Mouse (Mus musculus) stomach, postnatal 0 days (tissue): Measurements from ENCODE around the gene Vps29. TPM values are rescaled to one million over a fixed set of nuclear protein-coding genes. Genes with fewer than 3 reads are reported as not detected.

Experiments
- ATAC-seq: fragments of 200-750 bp; cut with Nextera tagmentation; 2 replicates; pipeline ENCODE4 v1.8.0; 2017; ENCODE audit not compliant: low FRiP score, low TSS enrichment
- DNase-seq: peaks from one replicate; pipeline ENCODE4 v3.0.0-alpha.2; 2016; ENCODE audit warnings: low spot score
- H3K27ac ChIP-seq: fragments of 300-500 bp; sonication (generic); replicated peaks from 2 replicates; pipeline ENCODE4 v1.5.1; 2014; ENCODE audit warnings: mild to moderate bottlenecking, control low read depth
- H3K27me3 ChIP-seq: fragments of 300-500 bp; sonication (generic); 2 replicates; pipeline ENCODE4 v1.6.1; 2014; ENCODE audit warnings: low read length; ENCODE audit not compliant: control insufficient read depth, insufficient read depth
- H3K36me3 ChIP-seq: fragments of 300-500 bp; sonication (generic); 2 replicates; pipeline ENCODE4 v1.6.1; 2014; ENCODE audit warnings: low read length, mixed read lengths; ENCODE audit not compliant: control insufficient read depth, insufficient read depth
- H3K4me1 ChIP-seq: fragments of 300-500 bp; sonication (generic); replicated peaks from 2 replicates; pipeline ENCODE4 v1.6.1; 2014; ENCODE audit warnings: antibody characterized with exemption; ENCODE audit not compliant: control insufficient read depth, insufficient read depth
- H3K4me2 ChIP-seq: fragments of 300-500 bp; sonication (generic); replicated peaks from 2 replicates; pipeline ENCODE4 v1.6.1; 2014; ENCODE audit warnings: low read depth, mild to moderate bottlenecking, control low read depth, moderate library complexity
- H3K4me3 ChIP-seq: fragments of 300-500 bp; sonication (generic); 2 replicates; pipeline ENCODE4 v1.5.1; 2014; ENCODE audit warnings: low read depth, low read length, control low read depth
- H3K9ac ChIP-seq: fragments of 300-500 bp; sonication (generic); 2 replicates; pipeline ENCODE4 v1.6.1; 2014; ENCODE audit warnings: mild to moderate bottlenecking, low read length, control low read depth, mixed read lengths
- H3K9me3 ChIP-seq: fragments of 300-500 bp; sonication (generic); 2 replicates; pipeline ENCODE4 v1.6.1; 2016; ENCODE audit warnings: low read length; ENCODE audit not compliant: control insufficient read depth
- CTCF ChIP-seq: IDR thresholded peaks from 2 replicates; pipeline ENCODE4 v1.5.1; 2016; ENCODE audit warnings: antibody characterized with exemption, low read depth, mild to moderate bottlenecking, moderate library complexity
- EP300 ChIP-seq: optimal IDR thresholded peaks from 2 replicates; pipeline ENCODE3; 2016; ENCODE audit warnings: antibody characterized with exemption
- WGBS: fragments of 180-500 bp; shearing (Covaris S2); extraction: QIAGEN DNeasy Blood & Tissue Kit; methylation state at CpG from one replicate; pipeline ENCODE4 v1.1.7; 2014; 5-methylcytosine and 5-hydroxymethylcytosine counted together
- polyA plus RNA-seq: library from polyadenylated mRNA; unstranded; fragments of >200 nt; fragmentation: Nextera tagmentation; extraction: Ambion mirVana; gene quantifications from 2 replicates; pipeline ENCODE4 v1.2.1, GENCODE M21; 2015

The Vps29 gene
- polyA plus RNA-seq, 1 experiment from 2014 or later, result 191 TPM

GRCm38 (mm10) chr5:122327283-122327682, 26.9 kb upstream of the Vps29 start:
- DNase-seq, result no peak

GRCm38 (mm10) chr5:122330269-122330668, 23.9 kb upstream of the Vps29 start:
- ATAC-seq, result no peak
- DNase-seq, result no peak
- no peak overlapping the region for H3K4me2 ChIP-seq
- H3K9ac ChIP-seq, result no peak overlapping the region
- no peaks in the 10 kb centered on the region for H3K4me1 ChIP-seq
- TF ChIP-seq CTCF, result peak; percentile 23; the same call in 1 of the 2 replicates
- no peak for TF ChIP-seq EP300
- H3K27me3 ChIP-seq, result no peaks in the 10 kb centered on the region
- no peak overlapping the region for H3K27ac ChIP-seq
- H3K9me3 ChIP-seq, result no peaks in the 10 kb centered on the region
- no peaks in the 10 kb centered on the region; the same call in 1 of the 2 replicates for H3K36me3 ChIP-seq
- WGBS, result 76% methylated on average over 4 of the region's 4 CpGs
- no peak overlapping the region for H3K4me3 ChIP-seq

More at GRCm38 (mm10) chr5:122327283-122327682, 26.9 kb upstream of the Vps29 start:
- Histone ChIP-seq H3K36me3 (no peaks in the 10 kb centered on the region; the same call in 1 of the 2 replicates), H3K27me3 (no peaks in the 10 kb centered on the region), H3K9ac (no peak overlapping the region), H3K4me1 (no peaks in the 10 kb centered on the region), H3K4me2 (no peak overlapping the region), H3K9me3 (no peaks in the 10 kb centered on the region), H3K4me3 (no peak overlapping the region), H3K27ac (no peak overlapping the region)
- no peak for TF ChIP-seq CTCF
- TF ChIP-seq EP300, result no peak
- no peak for ATAC-seq
- WGBS, result 82% methylated on average over 3 of the region's 3 CpGs

GRCm38 (mm10) chr5:122334682-122335081, 19.5 kb upstream of the Vps29 start:
- DNase-seq (no peak), ATAC-seq (peak; percentile 69)
- H3K4me1 ChIP-seq, result no peaks in the 10 kb centered on the region
- TF ChIP-seq EP300, result no peak
- H3K9me3 ChIP-seq, result no peaks in the 10 kb centered on the region
- WGBS, result 79% methylated on average over 2 of the region's 3 CpGs
- H3K9ac ChIP-seq, result no peak overlapping the region
- no peaks in the 10 kb centered on the region for H3K36me3 ChIP-seq
- H3K4me2 ChIP-seq, result no peak overlapping the region
- no peak overlapping the region for H3K4me3 ChIP-seq
- no peaks in the 10 kb centered on the region for H3K27me3 ChIP-seq
- no peak overlapping the region for H3K27ac ChIP-seq

- Histone ChIP-seq H3K4me1 (no peaks in the 10 kb centered on the region), H3K4me2 (no peak overlapping the region), H3K27ac (no peak overlapping the region), H3K27me3 (no peaks in the 10 kb centered on the region), H3K4me3 (no peak overlapping the region), H3K9ac (no peak overlapping the region), H3K9me3 (no peaks in the 10 kb centered on the region), H3K36me3 (no peaks in the 10 kb centered on the region)
- 83% methylated on average over 7 of the region's 7 CpGs for WGBS
- no peak for TF ChIP-seq CTCF
- TF ChIP-seq EP300, result no peak
- no peak for ATAC-seq
- DNase-seq, result no peak
These were observed 17.4 kb upstream of the Vps29 start for GRCm38 (mm10) chr5:122336554-122337294.

- H3K27me3 ChIP-seq, result no peaks in the 10 kb centered on the region
- H3K4me2 ChIP-seq, result no peak overlapping the region
- no peaks in the 10 kb centered on the region for H3K36me3 ChIP-seq
- H3K9me3 ChIP-seq, result no peaks in the 10 kb centered on the region
- ATAC-seq, result no peak
- no peak for DNase-seq
- H3K27ac ChIP-seq, result no peak overlapping the region
- H3K4me3 ChIP-seq, result no peak overlapping the region
- TF ChIP-seq CTCF, result no peak
- no peak for TF ChIP-seq EP300
- H3K4me1 ChIP-seq, result no peaks in the 10 kb centered on the region
- 55% methylated on average over 1 of the region's 1 CpGs for WGBS
- H3K9ac ChIP-seq, result no peak overlapping the region
These were observed 11.3 kb upstream of the Vps29 start for GRCm38 (mm10) chr5:122342874-122343273.

GRCm38 (mm10) chr5:122343768-122344167, 10.4 kb upstream of the Vps29 start:
- no peak overlapping the region for H3K27ac ChIP-seq
- no peaks in the 10 kb centered on the region for H3K36me3 ChIP-seq
- TF ChIP-seq EP300 (no peak), CTCF (no peak)
- no peaks in the 10 kb centered on the region for H3K27me3 ChIP-seq
- ATAC-seq, result peak; percentile 70; the same call in 1 of the 2 replicates
- no peaks in the 10 kb centered on the region for H3K9me3 ChIP-seq
- no peak overlapping the region for H3K9ac ChIP-seq
- H3K4me1 ChIP-seq, result no peaks in the 10 kb centered on the region
- 56% methylated on average over 7 of the region's 7 CpGs for WGBS
- no peak overlapping the region for H3K4me3 ChIP-seq
- no peak for DNase-seq
- no peak overlapping the region for H3K4me2 ChIP-seq
